Mouse (Mus musculus): ENCODE measurements at regions not wholly inside any gene's neighbourhood (a gene's known extent, or its start where the extent isn't known, plus 50 kb on each side); places are given as distances from the start of the nearest gene placed in this dataset.

- WGBS, result 92% methylated on average over 4 of the region's 4 CpGs
Observed at GRCm38 (mm10) chr10:109431112-109431511, 420.3 kb upstream of the Syt1 start.

GRCm38 (mm10) chr10:109427878-109428277 lies 417.1 kb upstream of the Syt1 start:
- Histone ChIP-seq H3K27me3 (ENCODE audit: control insufficient read depth, insufficient read depth, low read length) (no peaks in the 10 kb centered on the region), H3K4me2 (ENCODE audit: low read depth, low read length, severe bottlenecking) (no peak overlapping the region), H3K36me3 (ENCODE audit: control insufficient read depth, insufficient read depth, low read length) (no peaks in the 10 kb centered on the region), H3K27ac (ENCODE audit: low read depth, low read length) (no peak overlapping the region), H3K9me3 (ENCODE audit: control insufficient read depth, low read length) (no peaks in the 10 kb centered on the region), H3K9ac (ENCODE audit: low read length) (no peak overlapping the region), H3K4me1 (replicated peaks; ENCODE audit: control insufficient read depth, insufficient read depth, low read length) (no peaks in the 10 kb centered on the region), H3K4me3 (ENCODE audit: low read depth, low read length) (no peak overlapping the region)
- DNase-seq (ENCODE audit: low spot score) (no peak), ATAC-seq (replicated peaks; ENCODE audit: low FRiP score) (no peak)
- WGBS, result 88% methylated on average over 3 of the region's 3 CpGs

More at GRCm38 (mm10) chr10:109431112-109431511, 420.3 kb upstream of the Syt1 start:
- no peak overlapping the region for H3K27ac ChIP-seq (ENCODE audit: low read depth, low read length)
- no peaks in the 10 kb centered on the region for H3K27me3 ChIP-seq (ENCODE audit: control insufficient read depth, insufficient read depth, low read length)
- H3K36me3 ChIP-seq (ENCODE audit: control insufficient read depth, insufficient read depth, low read length), result no peaks in the 10 kb centered on the region
- ATAC-seq (replicated peaks; ENCODE audit: low FRiP score), result no peak
- no peak overlapping the region for H3K4me3 ChIP-seq (ENCODE audit: low read depth, low read length)
- no peak overlapping the region for H3K9ac ChIP-seq (ENCODE audit: low read length)
- no peak overlapping the region for H3K4me2 ChIP-seq (ENCODE audit: low read depth, low read length, severe bottlenecking)
- no peaks in the 10 kb centered on the region for H3K9me3 ChIP-seq (ENCODE audit: control insufficient read depth, low read length)
- H3K4me1 ChIP-seq (replicated peaks; ENCODE audit: control insufficient read depth, insufficient read depth, low read length), result no peaks in the 10 kb centered on the region
- no peak for DNase-seq (ENCODE audit: low spot score)

DNA sequence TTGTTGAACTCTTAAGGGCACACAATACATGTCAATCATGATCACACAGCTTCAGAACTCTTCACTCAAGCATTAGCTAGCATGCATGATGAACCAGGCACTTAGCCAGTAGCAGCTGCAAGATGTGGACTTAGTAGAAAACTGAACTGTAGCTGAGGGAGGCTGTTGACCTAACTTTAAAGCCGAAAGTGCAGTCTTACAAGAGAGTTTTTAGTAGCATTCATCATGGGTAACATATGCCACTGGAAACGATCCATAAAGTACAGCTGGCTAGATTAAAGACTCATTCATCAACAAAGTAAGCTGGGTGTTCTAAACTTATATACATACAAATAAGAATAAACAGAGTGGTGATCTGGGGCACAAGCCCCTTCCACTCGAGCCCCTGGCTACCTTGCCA lies 396.2 kb upstream of the Syt1 start:
- 82% methylated on average over 3 of the region's 3 CpGs for WGBS

DNA sequence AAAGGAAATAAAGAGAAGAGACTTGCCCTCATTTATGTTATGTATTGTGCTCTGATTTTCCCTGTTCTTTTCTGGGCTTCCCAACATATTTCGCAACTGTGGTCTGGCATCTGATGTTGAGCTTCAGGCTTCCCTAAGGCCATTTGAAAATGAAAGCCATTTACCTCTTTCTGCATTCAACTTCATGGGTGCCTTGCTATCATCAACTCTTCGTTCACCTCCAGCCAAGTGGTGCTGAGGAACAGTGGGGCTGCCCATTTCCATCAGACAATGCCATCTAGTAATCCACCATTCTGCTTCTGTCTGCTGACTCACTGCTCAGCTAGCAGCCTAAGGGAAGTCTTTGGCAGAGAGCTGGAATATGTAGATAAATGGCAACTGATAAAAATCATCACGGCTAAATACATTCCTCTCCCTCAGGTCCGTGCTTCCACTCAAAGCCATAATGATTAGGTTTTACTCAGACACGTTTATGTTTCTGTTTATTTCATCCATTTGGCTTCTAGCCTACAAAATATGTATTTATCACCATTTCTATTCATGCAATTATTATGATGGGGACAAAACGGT lies 394.4 kb upstream of the Syt1 start:
- H3K9me3 ChIP-seq (ENCODE audit: control insufficient read depth, low read length), result no peaks in the 10 kb centered on the region
- no peaks in the 10 kb centered on the region for H3K36me3 ChIP-seq (ENCODE audit: control insufficient read depth, insufficient read depth, low read length)
- no peaks in the 10 kb centered on the region for H3K4me1 ChIP-seq (replicated peaks; ENCODE audit: control insufficient read depth, insufficient read depth, low read length)
- no peak overlapping the region for H3K4me3 ChIP-seq (ENCODE audit: low read depth, low read length)
- 87% methylated on average over 6 of the region's 6 CpGs for WGBS
- no peak overlapping the region for H3K4me2 ChIP-seq (ENCODE audit: low read depth, low read length, severe bottlenecking)
- DNase-seq (ENCODE audit: low spot score) (no peak), ATAC-seq (replicated peaks; ENCODE audit: low FRiP score) (no peak)
- no peak overlapping the region for H3K9ac ChIP-seq (ENCODE audit: low read length)
- H3K27me3 ChIP-seq (ENCODE audit: control insufficient read depth, insufficient read depth, low read length), result no peaks in the 10 kb centered on the region
- H3K27ac ChIP-seq (ENCODE audit: low read depth, low read length), result no peak overlapping the region

More for the DNA sequence above, 396.2 kb upstream of the Syt1 start:
- Histone ChIP-seq H3K4me3 (ENCODE audit: low read depth, low read length) (no peak overlapping the region), H3K4me1 (replicated peaks; ENCODE audit: control insufficient read depth, insufficient read depth, low read length) (no peaks in the 10 kb centered on the region), H3K9me3 (ENCODE audit: control insufficient read depth, low read length) (no peaks in the 10 kb centered on the region), H3K27ac (ENCODE audit: low read depth, low read length) (no peak overlapping the region), H3K27me3 (ENCODE audit: control insufficient read depth, insufficient read depth, low read length) (no peaks in the 10 kb centered on the region), H3K4me2 (ENCODE audit: low read depth, low read length, severe bottlenecking) (no peak overlapping the region), H3K9ac (ENCODE audit: low read length) (no peak overlapping the region), H3K36me3 (ENCODE audit: control insufficient read depth, insufficient read depth, low read length) (no peaks in the 10 kb centered on the region)
- DNase-seq (ENCODE audit: low spot score) (no peak), ATAC-seq (replicated peaks; ENCODE audit: low FRiP score) (no peak)

DNA sequence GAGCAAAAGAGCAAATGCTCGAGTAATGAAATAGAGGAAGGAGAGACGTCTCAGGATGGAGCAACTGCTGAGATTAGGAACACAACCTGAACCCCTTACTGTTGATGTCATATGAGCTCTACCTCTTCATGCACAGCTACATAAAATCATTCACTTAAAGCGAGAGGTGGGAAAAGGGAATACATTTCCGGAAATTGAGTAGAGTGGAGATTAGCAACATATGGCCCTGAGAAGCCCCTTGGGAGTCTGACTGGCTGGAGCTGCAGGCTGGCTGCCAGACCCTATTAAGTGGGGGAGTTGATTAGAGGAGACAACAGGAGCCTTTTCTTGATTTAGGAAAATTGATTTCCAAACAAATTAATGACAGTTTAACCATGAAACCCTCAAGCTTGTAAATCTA lies 373.0 kb upstream of the Syt1 start:
- H3K36me3 ChIP-seq (ENCODE audit: control insufficient read depth, insufficient read depth, low read length), result no peaks in the 10 kb centered on the region
- no peak overlapping the region for H3K4me2 ChIP-seq (ENCODE audit: low read depth, low read length, severe bottlenecking)
- no peaks in the 10 kb centered on the region for H3K9me3 ChIP-seq (ENCODE audit: control insufficient read depth, low read length)
- H3K4me1 ChIP-seq (replicated peaks; ENCODE audit: control insufficient read depth, insufficient read depth, low read length), result no peaks in the 10 kb centered on the region
- H3K9ac ChIP-seq (ENCODE audit: low read length), result no peak overlapping the region
- no peak overlapping the region for H3K4me3 ChIP-seq (ENCODE audit: low read depth, low read length)
- ATAC-seq (replicated peaks; ENCODE audit: low FRiP score) (no peak), DNase-seq (ENCODE audit: low spot score) (no peak)
- no peak overlapping the region for H3K27ac ChIP-seq (ENCODE audit: low read depth, low read length)
- WGBS, result 60% methylated on average over 4 of the region's 4 CpGs
- H3K27me3 ChIP-seq (ENCODE audit: control insufficient read depth, insufficient read depth, low read length), result no peaks in the 10 kb centered on the region

DNA sequence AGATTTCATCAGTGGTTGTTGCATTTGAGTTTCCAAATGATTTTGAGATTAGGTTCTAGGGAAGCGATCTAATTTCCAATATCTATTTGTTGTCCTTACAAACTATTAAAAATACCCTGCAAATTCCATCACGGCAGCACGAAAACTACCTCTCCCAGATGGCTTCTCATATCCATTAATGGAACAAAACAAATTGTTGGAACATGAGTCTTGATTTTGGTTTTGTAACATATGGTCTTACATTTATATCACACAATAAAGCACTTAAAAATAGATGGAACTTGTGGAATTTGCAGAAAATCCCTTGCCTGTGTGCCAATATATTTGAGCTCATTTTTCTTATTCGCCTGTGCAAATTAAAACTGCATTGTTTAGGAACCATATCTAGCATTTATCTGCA lies 368.1 kb upstream of the Syt1 start:
- Histone ChIP-seq H3K36me3 (ENCODE audit: control insufficient read depth, insufficient read depth, low read length) (no peaks in the 10 kb centered on the region), H3K9me3 (ENCODE audit: control insufficient read depth, low read length) (no peaks in the 10 kb centered on the region), H3K4me2 (ENCODE audit: low read depth, low read length, severe bottlenecking) (no peak overlapping the region), H3K27me3 (ENCODE audit: control insufficient read depth, insufficient read depth, low read length) (no peaks in the 10 kb centered on the region), H3K9ac (ENCODE audit: low read length) (no peak overlapping the region), H3K27ac (ENCODE audit: low read depth, low read length) (no peak overlapping the region), H3K4me3 (ENCODE audit: low read depth, low read length) (no peak overlapping the region), H3K4me1 (replicated peaks; ENCODE audit: control insufficient read depth, insufficient read depth, low read length) (no peaks in the 10 kb centered on the region)
- ATAC-seq (replicated peaks; ENCODE audit: low FRiP score) (no peak), DNase-seq (ENCODE audit: low spot score) (no peak)
- 91% methylated on average over 4 of the region's 4 CpGs for WGBS

GRCm38 (mm10) chr10:109360161-109360560 lies 349.4 kb upstream of the Syt1 start:
- no peak for ATAC-seq (replicated peaks; ENCODE audit: low FRiP score)
- H3K9ac ChIP-seq (ENCODE audit: low read length), result no peak overlapping the region
- H3K27ac ChIP-seq (ENCODE audit: low read depth, low read length), result no peak overlapping the region
- no peaks in the 10 kb centered on the region for H3K27me3 ChIP-seq (ENCODE audit: control insufficient read depth, insufficient read depth, low read length)
- no peak overlapping the region for H3K4me3 ChIP-seq (ENCODE audit: low read depth, low read length)
- no peaks in the 10 kb centered on the region for H3K4me1 ChIP-seq (replicated peaks; ENCODE audit: control insufficient read depth, insufficient read depth, low read length)
- no peaks in the 10 kb centered on the region for H3K9me3 ChIP-seq (ENCODE audit: control insufficient read depth, low read length)
- 60% methylated on average over 1 of the region's 1 CpGs for WGBS
- H3K36me3 ChIP-seq (ENCODE audit: control insufficient read depth, insufficient read depth, low read length), result no peaks in the 10 kb centered on the region
- no peak for DNase-seq (ENCODE audit: low spot score)
- no peak overlapping the region for H3K4me2 ChIP-seq (ENCODE audit: low read depth, low read length, severe bottlenecking)

- DNase-seq (ENCODE audit: low spot score) (no peak), ATAC-seq (replicated peaks; ENCODE audit: low FRiP score) (no peak)
- H3K9ac ChIP-seq (ENCODE audit: low read length), result no peak overlapping the region
- H3K4me2 ChIP-seq (ENCODE audit: low read depth, low read length, severe bottlenecking), result no peak overlapping the region
- no peaks in the 10 kb centered on the region for H3K27me3 ChIP-seq (ENCODE audit: control insufficient read depth, insufficient read depth, low read length)
- H3K9me3 ChIP-seq (ENCODE audit: control insufficient read depth, low read length), result no peaks in the 10 kb centered on the region
- no peaks in the 10 kb centered on the region for H3K36me3 ChIP-seq (ENCODE audit: control insufficient read depth, insufficient read depth, low read length)
- no peaks in the 10 kb centered on the region for H3K4me1 ChIP-seq (replicated peaks; ENCODE audit: control insufficient read depth, insufficient read depth, low read length)
- no peak overlapping the region for H3K4me3 ChIP-seq (ENCODE audit: low read depth, low read length)
- WGBS, result 73% methylated on average over 6 of the region's 6 CpGs
- H3K27ac ChIP-seq (ENCODE audit: low read depth, low read length), result no peak overlapping the region
Observed at GRCm38 (mm10) chr10:109358812-109359211, 348.0 kb upstream of the Syt1 start.

- Histone ChIP-seq H3K4me3 (ENCODE audit: low read depth, low read length) (no peak overlapping the region), H3K9me3 (ENCODE audit: control insufficient read depth, low read length) (no peaks in the 10 kb centered on the region), H3K4me1 (replicated peaks; ENCODE audit: control insufficient read depth, insufficient read depth, low read length) (no peaks in the 10 kb centered on the region), H3K4me2 (ENCODE audit: low read depth, low read length, severe bottlenecking) (no peak overlapping the region), H3K36me3 (ENCODE audit: control insufficient read depth, insufficient read depth, low read length) (no peaks in the 10 kb centered on the region), H3K27ac (ENCODE audit: low read depth, low read length) (no peak overlapping the region), H3K27me3 (ENCODE audit: control insufficient read depth, insufficient read depth, low read length) (no peaks in the 10 kb centered on the region), H3K9ac (ENCODE audit: low read length) (no peak overlapping the region)
- ATAC-seq (replicated peaks; ENCODE audit: low FRiP score) (no peak), DNase-seq (ENCODE audit: low spot score) (no peak)
- 88% methylated on average over 7 of the region's 7 CpGs for WGBS
Observed at GRCm38 (mm10) chr10:109332846-109333386, 322.1 kb upstream of the Syt1 start.

All from forebrain, embryonic 11.5 days (tissue).